Comparison of ENCODE assay signal across 8 mouse cellular contexts in the genomic region with DNA sequence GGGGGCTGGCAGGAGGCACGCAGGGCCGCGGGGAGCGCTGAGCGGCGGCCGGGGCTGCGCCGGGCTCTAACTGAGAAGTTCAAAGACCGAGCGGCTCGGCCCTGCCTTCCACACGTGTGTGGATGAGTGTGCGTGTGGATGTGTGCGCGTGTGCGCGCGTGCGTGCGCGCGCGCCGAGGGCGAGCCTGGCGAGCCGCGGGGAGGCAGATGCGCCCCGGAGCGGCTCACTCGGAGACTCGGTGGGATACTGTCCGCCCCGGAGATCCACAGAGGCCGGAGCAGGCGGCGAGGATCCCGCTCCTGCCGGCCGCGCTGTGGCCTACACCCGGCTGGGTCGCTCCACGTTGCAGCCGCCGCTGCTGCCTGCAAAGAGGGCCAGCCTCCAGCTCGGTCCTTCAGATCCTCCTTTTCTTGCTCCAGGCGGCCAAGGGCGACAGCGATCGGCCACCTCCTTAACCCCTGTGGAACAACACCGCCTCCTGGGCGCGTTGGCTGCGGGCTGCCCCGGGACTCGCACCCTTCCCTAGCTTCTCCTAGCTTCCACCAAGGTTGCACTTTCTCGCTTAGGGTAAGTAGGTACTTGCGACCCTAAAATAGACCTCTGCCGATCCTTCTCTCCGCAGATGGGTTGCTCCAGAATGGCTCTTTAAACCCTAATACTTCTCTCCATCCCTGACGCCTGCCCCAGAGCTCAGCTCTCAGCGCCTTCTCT. TPM values are rescaled to one million over a fixed set of nuclear protein-coding genes. Genes with fewer than 3 reads are reported as not detected.
DNase-seq lines count a peak whose midpoint lies in the region; ATAC-seq and TF ChIP-seq lines count a peak whose summit lies in the region.

No protein-coding gene starts in this region.

- H3K9me3 ChIP-seq in embryonic facial prominence, embryonic 14.5 days (ENCODE audit: control insufficient read depth, low read length), result no peaks in the 10 kb centered on the region
- H3K9me3 ChIP-seq in heart, embryonic 10.5 days, result no peaks in the 10 kb centered on the region
- no peaks in the 10 kb centered on the region for H3K9me3 ChIP-seq in kidney, embryonic 16.5 days (ENCODE audit: low read length)
- H3K9me3 ChIP-seq in liver, embryonic 11.5 days (ENCODE audit: control insufficient read depth, low read length), result no peaks in the 10 kb centered on the region

- WGBS in spleen, adult 2 months, result 2% methylated on average over 50 of the region's 65 CpGs
- under 1% methylated on average over 33 of the region's 65 CpGs for WGBS in embryonic facial prominence, embryonic 14.5 days
- under 1% methylated on average over 65 of the region's 65 CpGs for WGBS in heart, embryonic 10.5 days
- under 1% methylated on average over 52 of the region's 65 CpGs for WGBS in kidney, embryonic 16.5 days
- under 1% methylated on average over 54 of the region's 65 CpGs for WGBS in liver, embryonic 11.5 days

- H3K79me2 ChIP-seq in myocyte (ENCODE audit: control insufficient read depth, insufficient read depth), result peaks cover 28% of the 10 kb centered on the region

- H3K4me1 ChIP-seq in spleen, adult 2 months (ENCODE audit: control insufficient read depth, insufficient read depth, insufficient read length), result peaks cover 11% of the 10 kb centered on the region
- peaks cover 12% of the 10 kb centered on the region for H3K4me1 ChIP-seq in embryonic facial prominence, embryonic 14.5 days (ENCODE audit: control insufficient read depth, insufficient read depth, low read length)
- peaks cover 16% of the 10 kb centered on the region for H3K4me1 ChIP-seq in heart, embryonic 10.5 days
- peaks cover 32% of the 10 kb centered on the region for H3K4me1 ChIP-seq in kidney, embryonic 16.5 days (ENCODE audit: insufficient read depth, low read length)
- H3K4me1 ChIP-seq in liver, embryonic 11.5 days (replicated peaks; ENCODE audit: control insufficient read depth, insufficient read depth, low read length), result peaks cover 4% of the 10 kb centered on the region

- peaks cover 13% of the 10 kb centered on the region for H3K27me3 ChIP-seq in spleen, adult 2 months (ENCODE audit: control insufficient read depth, insufficient read depth, low read length)
- H3K27me3 ChIP-seq in embryonic facial prominence, embryonic 14.5 days (replicated peaks; ENCODE audit: control insufficient read depth, insufficient read depth, low read length), result no peaks in the 10 kb centered on the region
- no peaks in the 10 kb centered on the region for H3K27me3 ChIP-seq in heart, embryonic 10.5 days (ENCODE audit: insufficient read depth, poor library complexity, severe bottlenecking)
- H3K27me3 ChIP-seq in kidney, embryonic 16.5 days (ENCODE audit: insufficient read depth, low read length), result no peaks in the 10 kb centered on the region
- H3K27me3 ChIP-seq in liver, embryonic 11.5 days (replicated peaks; ENCODE audit: control insufficient read depth, insufficient read depth, low read length), result peaks cover 26% of the 10 kb centered on the region
- no peaks in the 10 kb centered on the region for H3K27me3 ChIP-seq in myocyte (ENCODE audit: control insufficient read depth, insufficient read depth, insufficient read length)

- no peak for TF ChIP-seq POLR2A in spleen, adult 2 months (IDR thresholded peaks at IDR 0.05; ENCODE audit: low read depth, low read length)
- peak; percentile 85 for TF ChIP-seq POLR2A in myocyte (IDR thresholded peaks at IDR 0.05; ENCODE audit: insufficient read length, low read depth)

- TF ChIP-seq CTCF in spleen, adult 2 months (IDR thresholded peaks at IDR 0.05; ENCODE audit: extremely low read depth, insufficient read depth, insufficient read length, insufficient replicate concordance), result no peak

- DNase-seq in spleen, adult 2 months (ENCODE audit: low read depth in 1 of 2, low spot score in 2 of 2), result no peak
- DNase-seq in spleen, adult 12 weeks (ENCODE audit: low spot score), result no peak
- DNase-seq in embryonic facial prominence, embryonic 14.5 days (ENCODE audit: low spot score), result peak; percentile 91
- DNase-seq in heart, embryonic 10.5 days (ENCODE audit: low spot score), result peak; percentile 84
- peak; percentile 73 for DNase-seq in liver, embryonic 11.5 days (ENCODE audit: low spot score)
- DNase-seq in testis, postnatal 14 days (ENCODE audit: low spot score), result peak; percentile 48

- H3K4me3 ChIP-seq in spleen, adult 2 months (ENCODE audit: extremely low read depth, insufficient read depth, insufficient read length), result peak overlapping the region; percentile 45
- peak overlapping the region; percentile 58 for H3K4me3 ChIP-seq in embryonic facial prominence, embryonic 14.5 days (ENCODE audit: low read depth, low read length)
- H3K4me3 ChIP-seq in heart, embryonic 10.5 days, result peak overlapping the region; percentile 77
- peak overlapping the region; percentile 68 for H3K4me3 ChIP-seq in kidney, embryonic 16.5 days (ENCODE audit: low read length)
- H3K4me3 ChIP-seq in liver, embryonic 11.5 days (ENCODE audit: low read depth, low read length), result peak overlapping the region; percentile 52
- H3K4me3 ChIP-seq in myocyte, result peak overlapping the region; percentile 96

- H3K36me3 ChIP-seq in spleen, adult 2 months (ENCODE audit: control insufficient read depth, insufficient read depth, low read length), result no peaks in the 10 kb centered on the region
- H3K36me3 ChIP-seq in embryonic facial prominence, embryonic 14.5 days (ENCODE audit: control insufficient read depth, insufficient read depth, low read length), result no peaks in the 10 kb centered on the region
- no peaks in the 10 kb centered on the region for H3K36me3 ChIP-seq in heart, embryonic 10.5 days
- H3K36me3 ChIP-seq in kidney, embryonic 16.5 days (ENCODE audit: insufficient read depth, low read length), result no peaks in the 10 kb centered on the region
- no peaks in the 10 kb centered on the region; the same call in 1 of the 2 replicates for H3K36me3 ChIP-seq in liver, embryonic 11.5 days (ENCODE audit: control insufficient read depth, insufficient read depth, low read length)
- H3K36me3 ChIP-seq in myocyte (ENCODE audit: control insufficient read depth, insufficient read depth), result no peaks in the 10 kb centered on the region

- peak overlapping the region; percentile 87 for H3K4me2 ChIP-seq in embryonic facial prominence, embryonic 14.5 days (ENCODE audit: low read depth, low read length)
- H3K4me2 ChIP-seq in kidney, embryonic 16.5 days (replicated peaks; ENCODE audit: low read depth, low read length), result peak overlapping the region; percentile 89
- peak overlapping the region; percentile 86 for H3K4me2 ChIP-seq in liver, embryonic 11.5 days
- peak overlapping the region; percentile 92 for H3K4me2 ChIP-seq in myocyte (ENCODE audit: low read depth)

- H3K9ac ChIP-seq in embryonic facial prominence, embryonic 14.5 days (ENCODE audit: low read depth, low read length), result peak overlapping the region; percentile 92
- H3K9ac ChIP-seq in kidney, embryonic 16.5 days (replicated peaks; ENCODE audit: low read length), result peak overlapping the region; percentile 66
- H3K9ac ChIP-seq in liver, embryonic 11.5 days (ENCODE audit: low read depth, low read length), result peak overlapping the region; percentile 57

- H3K27ac ChIP-seq in spleen, adult 2 months (ENCODE audit: insufficient read depth, low read length), result no peak overlapping the region
- H3K27ac ChIP-seq in embryonic facial prominence, embryonic 14.5 days (replicated peaks; ENCODE audit: low read depth, low read length), result peak overlapping the region; percentile 92
- H3K27ac ChIP-seq in heart, embryonic 10.5 days, result peak overlapping the region; percentile 89
- peak overlapping the region; percentile 69 for H3K27ac ChIP-seq in kidney, embryonic 16.5 days (ENCODE audit: low read length)
- H3K27ac ChIP-seq in liver, embryonic 11.5 days (ENCODE audit: low read depth, low read length), result no peak overlapping the region; the same call in 1 of the 2 replicates

- peak overlapping the region; percentile 11 for H3ac ChIP-seq in myocyte (ENCODE audit: control insufficient read depth, insufficient read length)

- peak; percentile 78 for ATAC-seq in embryonic facial prominence, embryonic 14.5 days (ENCODE audit: low read depth)
- ATAC-seq in kidney, embryonic 16.5 days (ENCODE audit: low FRiP score, low TSS enrichment), result peak; percentile 84
- ATAC-seq in liver, embryonic 11.5 days (replicated peaks; ENCODE audit: low FRiP score), result peak; percentile 44

TF ChIP-seq in myocyte, 11 proteins besides CTCF, POLR2A, EP300 and RAD21 (continues in another document):
- peak in 1 of 3 experiments; percentile 40 for TF ChIP-seq MYOG (IDR thresholded peaks at IDR 0.05; ENCODE audit: control insufficient read depth in 1 of 3, insufficient read depth in 1 of 3, insufficient read length in 2 of 3, low read depth in 2 of 3)
- peak; percentile 79 for TF ChIP-seq POLR2AphosphoS2 (IDR thresholded peaks at IDR 0.05; ENCODE audit: insufficient read length, low read depth)
- TF ChIP-seq TCF3 (IDR thresholded peaks at IDR 0.05; ENCODE audit: insufficient read length, low read depth), result peak; percentile 11
- TF ChIP-seq MYOD1 (IDR thresholded peaks at IDR 0.05; ENCODE audit: control insufficient read depth in 1 of 3, insufficient read length in 2 of 3, low read depth in 2 of 3), result peak in 2 of 3 experiments; percentile 31 to 64
- TF ChIP-seq CEBPB (IDR thresholded peaks at IDR 0.05; ENCODE audit: insufficient read depth, poor library complexity, severe bottlenecking), result no peak
- no peak for TF ChIP-seq TCF12 (IDR thresholded peaks at IDR 0.05; ENCODE audit: insufficient read depth, poor library complexity, severe bottlenecking)
- no peak for TF ChIP-seq REST (IDR thresholded peaks at IDR 0.05; ENCODE audit: insufficient read depth, insufficient read length)
- no peak for TF ChIP-seq E2F4 (IDR thresholded peaks at IDR 0.05; ENCODE audit: insufficient read depth)
- no peak for TF ChIP-seq USF1 (IDR thresholded peaks at IDR 0.05; ENCODE audit: low read depth)

RNA-seq across cellular contexts. Expression of a gene that starts 0.4 kb away (rescaled TPM):
- 0.26 and 0.40 TPM in 2 replicates for polyA plus RNA-seq in spleen, adult 2 months (2012; rRNA removed)
- 47.8 and 67.6 TPM in 2 replicates for polyA plus RNA-seq in embryonic facial prominence, embryonic 14.5 days (2014; fragmentation: Nextera tagmentation; extraction: Ambion mirVana)
- polyA plus RNA-seq in heart, embryonic 10.5 days (2016; fragmentation: Nextera tagmentation; extraction: Ambion mirVana), result 53.7 and 69.4 TPM in 2 replicates
- polyA plus RNA-seq in kidney, embryonic 16.5 days (2015; fragmentation: Nextera tagmentation; extraction: Ambion mirVana), result 17.5 and 20.6 TPM in 2 replicates
- polyA plus RNA-seq in liver, embryonic 11.5 days (2014; fragmentation: Nextera tagmentation; extraction: Ambion mirVana), result 18.9 and 19.6 TPM in 2 replicates
- polyA plus RNA-seq in myocyte (2012; fragmentation: generic; extraction: Trizol), result 9.3 TPM

RNA-seq across cellular contexts. Expression of a gene that starts 43.8 kb away (rescaled TPM):
- polyA plus RNA-seq in spleen, adult 2 months (2012; rRNA removed), result 2.3 and 2.5 TPM in 2 replicates
- polyA plus RNA-seq in embryonic facial prominence, embryonic 14.5 days (2014; fragmentation: Nextera tagmentation; extraction: Ambion mirVana), result 59.7 and 61.5 TPM in 2 replicates
- 56.4 and 86.3 TPM in 2 replicates for polyA plus RNA-seq in heart, embryonic 10.5 days (2016; fragmentation: Nextera tagmentation; extraction: Ambion mirVana)
- 69.3 and 73.1 TPM in 2 replicates for polyA plus RNA-seq in kidney, embryonic 16.5 days (2015; fragmentation: Nextera tagmentation; extraction: Ambion mirVana)
- 100 and 110 TPM in 2 replicates for polyA plus RNA-seq in liver, embryonic 11.5 days (2014; fragmentation: Nextera tagmentation; extraction: Ambion mirVana)
- 19.9 TPM for polyA plus RNA-seq in myocyte (2012; fragmentation: generic; extraction: Trizol)

Comparison
In these comparisons a context has a peak if more than half of its experiments do, and no peak if none do; other contexts are left out.
1. DNase-seq: peak in embryonic facial prominence, embryonic 14.5 days (single experiment), heart, embryonic 10.5 days (single experiment), liver, embryonic 11.5 days (single experiment) and testis, postnatal 14 days (single experiment); none in spleen, adult 2 months (0 of 2) and spleen, adult 12 weeks (single experiment).
2. H3K27ac ChIP-seq: peak in embryonic facial prominence, embryonic 14.5 days (single experiment), heart, embryonic 10.5 days (single experiment) and kidney, embryonic 16.5 days (single experiment); none in spleen, adult 2 months (single experiment) and liver, embryonic 11.5 days (single experiment).
3. H3K4me3 ChIP-seq: peak in every context shown above with its lines; median percentile 96 in myocyte; 77 in heart, embryonic 10.5 days; 68 in kidney, embryonic 16.5 days; 58 in embryonic facial prominence, embryonic 14.5 days; 52 in liver, embryonic 11.5 days; 45 in spleen, adult 2 months.
4. Peak in every context shown above with its lines, with median percentiles within 50 percentile points of each other: ATAC-seq, H3K4me2 ChIP-seq and H3K9ac ChIP-seq.